ENCODE assay signal across 8 mouse cellular contexts in genomic region chr9:101181962-101182701, GRCm38 (mm10).
DNase-seq lines count a peak whose midpoint lies in the region; ATAC-seq and TF ChIP-seq lines count a peak whose summit lies in the region.

No protein-coding gene starts in this region.

- no peak overlapping the region for H3K9ac ChIP-seq in ES-Bruce4 (ENCODE audit: low read depth, poor library complexity, severe bottlenecking)
- H3K9ac ChIP-seq in forebrain, embryonic 13.5 days: no peak overlapping the region

- peak; percentile 78 for ATAC-seq in forebrain, embryonic 13.5 days

- H3K27ac ChIP-seq in ES-Bruce4 (ENCODE audit: insufficient read depth, low read length): no peak overlapping the region
- no peak overlapping the region for H3K27ac ChIP-seq in forebrain, embryonic 13.5 days

- H3K4me2 ChIP-seq in forebrain, embryonic 13.5 days: no peak overlapping the region

- no peak overlapping the region for H3K4me3 ChIP-seq in ES-Bruce4 (ENCODE audit: low read depth, low read length)
- no peak overlapping the region for H3K4me3 ChIP-seq in forebrain, embryonic 13.5 days

- 41% methylated on average over 5 of the region's 5 CpGs for WGBS in forebrain, embryonic 13.5 days

- H3K36me3 ChIP-seq in ES-Bruce4 (ENCODE audit: control insufficient read depth, insufficient read depth, low read length, poor library complexity, severe bottlenecking): no peaks in the 10 kb centered on the region
- peaks cover 18% of the 10 kb centered on the region for H3K36me3 ChIP-seq in forebrain, embryonic 13.5 days (ENCODE audit: poor library complexity, severe bottlenecking)

- no peak for TF ChIP-seq POLR2A in ES-Bruce4 (IDR thresholded peaks at IDR 0.05; ENCODE audit: insufficient read depth, low read length)

- intact Hi-C loops in heart, postnatal 10 days (cut with DNase I): loop anchor here (2.0 to 10.0 kb wide), 7 partner anchors 17 to 1170 kb away; partner anchors contain the start of genes Ephb1 and Ppp2r3a

- no peak for TF ChIP-seq EP300 in ES-Bruce4 (IDR thresholded peaks at IDR 0.05; ENCODE audit: insufficient read depth, low read depth, low read length)

- no peaks in the 10 kb centered on the region for H3K9me3 ChIP-seq in ES-Bruce4 (replicated peaks; ENCODE audit: control insufficient read depth, insufficient read depth, low read length, poor library complexity, severe bottlenecking)
- H3K9me3 ChIP-seq in forebrain, embryonic 13.5 days (replicated peaks): no peaks in the 10 kb centered on the region

- peaks cover 2% of the 10 kb centered on the region for H3K4me1 ChIP-seq in ES-Bruce4 (ENCODE audit: control insufficient read depth, insufficient read depth, low read length)
- H3K4me1 ChIP-seq in forebrain, embryonic 13.5 days: peaks cover 8% of the 10 kb centered on the region

- peak; percentile 24 for TF ChIP-seq CTCF in ES-Bruce4 (IDR thresholded peaks at IDR 0.05; ENCODE audit: low read depth, low read length)

- DNase-seq in c-Kit-positive CD71-positive TER-119-negative erythroid progenitor cells, embryonic 14.5 days (ENCODE audit: low read depth): peak; percentile 58
- DNase-seq in heart, postnatal 10 days: peak; percentile 90 to 94
- DNase-seq in layer of hippocampus, adult 11-12 months (ENCODE audit: low spot score): peak; percentile 95
- DNase-seq in lung, adult 18-20 months: peak; percentile 80 to 86
- DNase-seq in ovary, adult 18-20 months (ENCODE audit: low spot score): peak; percentile 60
- peak; percentile 64 for DNase-seq in thymus, postnatal 0 days (ENCODE audit: low spot score)

- no peaks in the 10 kb centered on the region for H3K27me3 ChIP-seq in ES-Bruce4 (ENCODE audit: control insufficient read depth, insufficient read depth, low read length, poor library complexity, severe bottlenecking)
- H3K27me3 ChIP-seq in forebrain, embryonic 13.5 days: no peaks in the 10 kb centered on the region
